Mouse (Mus musculus) midbrain, embryonic 15.5 days (tissue): Measurements from ENCODE around the gene Sprr2k. TPM values are rescaled to one million over a fixed set of nuclear protein-coding genes. Genes with fewer than 3 reads are reported as not detected.

ENCODE experiments used
- ATAC-seq: fragments of 200-750 bp; cut with Nextera tagmentation; replicated peaks from 2 replicates; pipeline ENCODE4 v1.8.0; 2017; ENCODE audit warnings: moderate TSS enrichment
- H3K27ac ChIP-seq: fragments of 300-500 bp; sonication (generic); 2 replicates; pipeline ENCODE4 v1.5.1; 2015; ENCODE audit warnings: mild to moderate bottlenecking, inconsistent platforms
- H3K27me3 ChIP-seq: fragments of 300-500 bp; sonication (generic); replicated peaks from 2 replicates; pipeline ENCODE4 v1.6.1; 2015; ENCODE audit warnings: inconsistent platforms
- H3K36me3 ChIP-seq: fragments of 300-500 bp; sonication (generic); replicated peaks from 2 replicates; pipeline ENCODE4 v1.6.1; 2015; ENCODE audit warnings: inconsistent platforms
- H3K4me1 ChIP-seq: fragments of 300-500 bp; sonication (generic); 2 replicates; pipeline ENCODE4 v1.6.1; 2015; ENCODE audit warnings: inconsistent platforms
- H3K4me2 ChIP-seq: fragments of 300-500 bp; sonication (generic); 2 replicates; pipeline ENCODE4 v1.6.1; 2015; ENCODE audit warnings: inconsistent platforms, mild to moderate bottlenecking, moderate library complexity
- H3K4me3 ChIP-seq: fragments of 300-500 bp; sonication (generic); 2 replicates; pipeline ENCODE4 v1.5.1; 2015; ENCODE audit warnings: mild to moderate bottlenecking, inconsistent platforms
- H3K9ac ChIP-seq: fragments of 300-500 bp; sonication (generic); 2 replicates; pipeline ENCODE4 v1.6.1; 2015; ENCODE audit warnings: mild to moderate bottlenecking, inconsistent platforms
- H3K9me3 ChIP-seq: fragments of 300-500 bp; sonication (generic); 2 replicates; pipeline ENCODE4 v1.6.1; 2016; ENCODE audit warnings: inconsistent platforms
- WGBS: fragments of 180-500 bp; shearing (Covaris S2); methylation state at CpG from one replicate; pipeline ENCODE4 v1.1.7; 2015; ENCODE audit warnings: mixed read lengths; 5-methylcytosine and 5-hydroxymethylcytosine counted together
- polyA plus RNA-seq: library from polyadenylated mRNA; unstranded; fragments of >200 nt; fragmentation: Nextera tagmentation; extraction: Ambion mirVana; gene quantifications from 2 replicates; pipeline ENCODE4 v1.2.1, GENCODE M21; 2015

Gene Sprr2k
- not detected in 2 replicates for polyA plus RNA-seq

- ATAC-seq: no peak
- no peaks in the 10 kb centered on the region for H3K36me3 ChIP-seq
- H3K4me3 ChIP-seq: no peak within 1 kb of the TSS
- no peak within 1 kb of the TSS for H3K27ac ChIP-seq
- no peak within 1 kb of the TSS for H3K9ac ChIP-seq
- H3K4me1 ChIP-seq: no peaks in the 10 kb centered on the region
- no peak within 1 kb of the TSS for H3K4me2 ChIP-seq
- no peaks in the 10 kb centered on the region for H3K9me3 ChIP-seq
- H3K27me3 ChIP-seq: no peaks in the 10 kb centered on the region
- WGBS: 95% methylated on average over 2 of the region's 2 CpGs
Observed at GRCm38 (mm10) chr3:92432282-92432681, at the start of gene Sprr2k. Gene Sprr2k (plus strand): TSS chr3:92432582.

GRCm38 (mm10) chr3:92385385-92385784, 47.0 kb upstream of the Sprr2k start, which contains the start of gene Sprr2h:
Gene Sprr2h (plus strand): TSS chr3:92385685.
- Histone ChIP-seq H3K9ac (no peak within 1 kb of the TSS), H3K9me3 (no peaks in the 10 kb centered on the region), H3K36me3 (no peaks in the 10 kb centered on the region), H3K27ac (no peak within 1 kb of the TSS), H3K4me2 (no peak within 1 kb of the TSS), H3K4me1 (no peaks in the 10 kb centered on the region), H3K27me3 (no peaks in the 10 kb centered on the region), H3K4me3 (no peak within 1 kb of the TSS)
- no peak for ATAC-seq
- 74% methylated on average over 1 of the region's 1 CpGs for WGBS

GRCm38 (mm10) chr3:92394301-92394700, 38.1 kb upstream of the Sprr2k start:
- no peak overlapping the region for H3K9ac ChIP-seq
- WGBS: 67% methylated on average over 1 of the region's 1 CpGs

GRCm38 (mm10) chr3:92407691-92408090, 24.7 kb upstream of the Sprr2k start, which contains the start of gene Sprr2i:
Gene Sprr2i (plus strand): TSS chr3:92407991.
- WGBS: 92% methylated on average over 2 of the region's 2 CpGs
- H3K27me3 ChIP-seq: no peaks in the 10 kb centered on the region
- ATAC-seq: no peak
- no peaks in the 10 kb centered on the region for H3K36me3 ChIP-seq
- H3K9ac ChIP-seq: no peak within 1 kb of the TSS
- H3K4me1 ChIP-seq: no peaks in the 10 kb centered on the region
- H3K4me2 ChIP-seq: no peak within 1 kb of the TSS
- H3K9me3 ChIP-seq: no peaks in the 10 kb centered on the region
- H3K4me3 ChIP-seq: no peak within 1 kb of the TSS
- no peak within 1 kb of the TSS for H3K27ac ChIP-seq

More at GRCm38 (mm10) chr3:92394301-92394700, 38.1 kb upstream of the Sprr2k start:
- no peaks in the 10 kb centered on the region for H3K36me3 ChIP-seq
- no peaks in the 10 kb centered on the region for H3K9me3 ChIP-seq
- no peaks in the 10 kb centered on the region for H3K4me1 ChIP-seq
- no peak overlapping the region for H3K4me2 ChIP-seq
- no peak overlapping the region for H3K27ac ChIP-seq
- H3K27me3 ChIP-seq: no peaks in the 10 kb centered on the region
- no peak overlapping the region for H3K4me3 ChIP-seq
- ATAC-seq: no peak

DNA sequence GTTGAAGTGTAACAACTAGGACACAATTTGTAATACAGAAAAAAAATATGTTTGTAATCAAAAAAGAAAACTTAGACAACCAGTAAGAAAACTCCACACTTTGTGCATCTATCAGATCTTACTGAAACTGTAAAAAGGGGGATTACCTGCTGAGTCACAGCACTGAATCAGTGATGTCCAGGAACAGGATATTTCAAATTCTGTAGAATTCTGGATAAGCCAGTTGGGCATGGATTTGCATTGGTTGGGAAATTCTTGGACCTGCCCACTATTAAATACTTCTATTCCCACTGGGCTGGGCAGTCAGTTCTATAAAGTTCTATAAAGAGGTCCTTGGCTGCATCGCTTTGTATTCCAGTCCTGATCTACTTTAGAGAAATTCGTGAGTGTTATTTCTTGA, 14.6 kb upstream of the Sprr2k start, which contains the start of gene Sprr2j-ps:
Gene Sprr2j-ps, plus strand, starts transcription at position 301 of the 400 bp plus-strand sequence.
- Histone ChIP-seq H3K4me1 (no peaks in the 10 kb centered on the region), H3K9ac (no peak within 1 kb of the TSS), H3K27ac (no peak within 1 kb of the TSS), H3K27me3 (no peaks in the 10 kb centered on the region), H3K9me3 (no peaks in the 10 kb centered on the region), H3K4me3 (no peak within 1 kb of the TSS), H3K36me3 (no peaks in the 10 kb centered on the region), H3K4me2 (no peak within 1 kb of the TSS)
- WGBS: 92% methylated on average over 2 of the region's 2 CpGs
- ATAC-seq: no peak

DNA sequence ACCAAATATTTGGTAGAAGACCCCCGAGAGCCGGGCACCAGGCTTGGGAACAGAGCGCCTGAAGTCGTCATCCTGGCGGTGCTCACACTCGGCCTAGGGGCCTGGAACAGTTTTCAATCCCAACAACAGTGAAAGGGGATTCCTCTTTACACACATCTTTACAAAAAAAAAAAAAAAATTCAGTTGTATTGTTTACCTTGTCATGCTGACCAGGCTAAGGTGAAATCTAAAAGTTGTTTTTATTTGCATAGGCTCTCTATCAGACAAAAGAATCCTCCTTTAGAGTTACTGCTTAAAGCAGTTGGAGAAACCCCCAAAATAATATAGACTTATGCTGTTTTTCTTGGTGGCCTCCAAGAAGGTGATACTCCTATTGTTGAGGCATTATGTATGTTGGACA, 3.1 kb upstream of the Sprr2k start, which contains the start of gene Gm9774:
Gene Gm9774, minus strand, starts transcription at position 101 of the 400 bp plus-strand sequence.
- WGBS: 93% methylated on average over 6 of the region's 6 CpGs
- no peak within 1 kb of the TSS for H3K4me2 ChIP-seq
- H3K27me3 ChIP-seq: no peaks in the 10 kb centered on the region
- H3K9ac ChIP-seq: no peak within 1 kb of the TSS
- ATAC-seq: no peak
- H3K36me3 ChIP-seq: no peaks in the 10 kb centered on the region
- H3K4me1 ChIP-seq: no peaks in the 10 kb centered on the region
- H3K27ac ChIP-seq: no peak within 1 kb of the TSS
- no peak within 1 kb of the TSS for H3K4me3 ChIP-seq
- no peaks in the 10 kb centered on the region for H3K9me3 ChIP-seq

DNA sequence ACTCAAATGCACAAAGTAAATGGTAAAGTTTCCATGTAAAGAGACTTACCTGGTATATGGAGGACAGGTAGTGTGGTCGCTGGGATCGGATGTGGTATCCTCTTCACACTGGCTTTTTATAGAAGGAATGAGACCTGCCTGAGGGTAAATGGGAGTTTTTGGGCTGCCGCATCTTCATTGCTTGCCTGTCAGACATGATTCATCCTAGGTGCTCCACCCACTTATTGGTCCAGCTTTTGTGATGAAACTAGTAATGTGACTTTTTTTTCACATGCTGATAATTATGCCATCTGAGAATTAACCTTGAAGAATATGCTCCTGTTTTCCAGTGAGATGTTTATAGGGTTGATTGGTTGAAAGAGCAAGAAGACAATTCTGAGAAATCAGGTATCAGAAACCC, 6.3 kb downstream of the Sprr2k start, which contains the start of gene Sprr1b:
Gene Sprr1b, minus strand, starts transcription at position 101 of the 400 bp plus-strand sequence.
- Histone ChIP-seq H3K9me3 (no peaks in the 10 kb centered on the region), H3K4me1 (no peaks in the 10 kb centered on the region), H3K27me3 (no peaks in the 10 kb centered on the region), H3K27ac (no peak within 1 kb of the TSS), H3K36me3 (no peaks in the 10 kb centered on the region), H3K4me2 (no peak within 1 kb of the TSS), H3K9ac (no peak within 1 kb of the TSS), H3K4me3 (no peak within 1 kb of the TSS)
- WGBS: 92% methylated on average over 3 of the region's 3 CpGs
- no peak for ATAC-seq

DNA sequence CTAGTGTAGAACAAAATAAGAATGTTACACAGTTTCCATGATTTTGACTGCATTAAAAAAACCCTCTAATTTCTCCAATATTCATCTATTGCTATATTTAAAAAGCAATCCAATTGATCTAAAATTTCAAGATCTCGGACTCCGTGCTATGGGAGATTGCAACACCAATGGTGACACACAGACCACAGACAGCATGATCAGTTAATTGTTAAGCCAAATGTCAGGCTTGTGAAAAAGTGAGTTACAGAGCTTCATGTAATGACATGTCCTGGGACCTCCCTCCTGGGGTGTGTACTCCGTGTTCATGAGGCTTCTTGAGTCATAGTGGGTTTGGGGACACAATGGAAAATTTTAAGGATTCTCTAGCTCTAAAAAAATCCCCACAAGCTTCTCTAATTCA, 7.8 kb downstream of the Sprr2k start:
- H3K27me3 ChIP-seq: no peaks in the 10 kb centered on the region
- no peak overlapping the region for H3K27ac ChIP-seq
- H3K9ac ChIP-seq: no peak overlapping the region
- H3K9me3 ChIP-seq: no peaks in the 10 kb centered on the region
- H3K36me3 ChIP-seq: no peaks in the 10 kb centered on the region
- H3K4me3 ChIP-seq: no peak overlapping the region
- WGBS: 86% methylated on average over 3 of the region's 3 CpGs
- ATAC-seq: no peak
- H3K4me2 ChIP-seq: no peak overlapping the region
- H3K4me1 ChIP-seq: no peaks in the 10 kb centered on the region

- Histone ChIP-seq H3K4me3 (no peak overlapping the region), H3K9me3 (no peaks in the 10 kb centered on the region), H3K9ac (no peak overlapping the region), H3K27me3 (no peaks in the 10 kb centered on the region), H3K4me1 (no peaks in the 10 kb centered on the region), H3K4me2 (no peak overlapping the region), H3K27ac (no peak overlapping the region), H3K36me3 (no peaks in the 10 kb centered on the region)
- WGBS: 91% methylated on average over 5 of the region's 5 CpGs
- no peak for ATAC-seq
Observed at GRCm38 (mm10) chr3:92455151-92455550, 22.8 kb downstream of the Sprr2k start.

DNA sequence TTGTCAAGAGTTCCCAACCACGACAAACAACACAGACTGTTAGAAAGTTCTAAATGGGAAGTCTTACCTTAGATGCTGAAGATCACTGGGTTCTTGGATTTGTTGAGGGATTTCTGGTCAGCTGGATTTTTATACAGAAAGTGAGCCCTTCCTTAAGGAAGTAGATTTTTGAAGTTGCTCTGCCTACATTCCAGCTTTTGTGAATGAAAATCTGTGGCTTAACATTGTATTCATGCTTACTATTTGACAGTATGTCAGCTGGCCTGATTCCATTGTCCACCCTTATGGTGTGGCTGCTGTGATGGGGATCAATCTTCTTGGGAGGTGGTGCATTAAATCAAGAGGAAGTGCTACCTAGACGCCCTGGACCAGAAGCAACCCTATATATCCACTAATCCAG, 26.2 kb downstream of the Sprr2k start, which contains the start of gene Sprr3:
Gene Sprr3, minus strand, starts transcription at position 101 of the 400 bp plus-strand sequence.
- no peak within 1 kb of the TSS for H3K4me2 ChIP-seq
- H3K4me1 ChIP-seq: no peaks in the 10 kb centered on the region
- H3K27ac ChIP-seq: no peak within 1 kb of the TSS
- H3K9me3 ChIP-seq: no peaks in the 10 kb centered on the region
- H3K36me3 ChIP-seq: no peaks in the 10 kb centered on the region
- H3K9ac ChIP-seq: no peak within 1 kb of the TSS
- H3K4me3 ChIP-seq: no peak within 1 kb of the TSS
- ATAC-seq: no peak
- WGBS: 72% methylated on average over 2 of the region's 2 CpGs
- H3K27me3 ChIP-seq: no peaks in the 10 kb centered on the region

GRCm38 (mm10) chr3:92466576-92466975, 34.2 kb downstream of the Sprr2k start:
- Histone ChIP-seq H3K4me2 (no peak overlapping the region), H3K4me1 (no peaks in the 10 kb centered on the region), H3K9me3 (no peaks in the 10 kb centered on the region), H3K27ac (no peak overlapping the region), H3K9ac (no peak overlapping the region), H3K4me3 (no peak overlapping the region), H3K27me3 (no peaks in the 10 kb centered on the region), H3K36me3 (no peaks in the 10 kb centered on the region)
- WGBS: 89% methylated on average over 1 of the region's 1 CpGs
- ATAC-seq: no peak

DNA sequence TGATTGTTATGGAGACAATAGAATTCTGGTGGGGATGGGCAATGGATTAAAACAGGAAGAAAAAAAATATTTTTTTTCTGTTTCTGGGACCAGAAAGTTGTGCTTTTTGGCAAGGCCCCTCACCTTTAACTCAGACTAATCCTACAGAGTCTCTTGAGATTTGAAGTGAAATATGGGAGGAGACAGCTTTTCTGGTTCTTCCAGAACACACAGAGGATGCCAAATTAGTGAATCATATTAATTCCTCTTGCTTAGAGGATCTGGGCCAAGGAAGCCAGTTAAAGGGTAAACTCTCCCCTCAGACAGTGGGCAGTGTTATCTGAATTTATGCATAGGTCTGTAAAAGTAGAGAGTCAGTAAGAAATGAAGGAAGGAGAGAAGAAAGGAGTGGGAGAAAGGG, 35.0 kb downstream of the Sprr2k start:
- H3K9ac ChIP-seq: no peak overlapping the region
- no peak for ATAC-seq

GRCm38 (mm10) chr3:92470111-92470510, 37.7 kb downstream of the Sprr2k start:
- Histone ChIP-seq H3K9me3 (no peaks in the 10 kb centered on the region), H3K27me3 (no peaks in the 10 kb centered on the region), H3K36me3 (no peaks in the 10 kb centered on the region), H3K27ac (no peak overlapping the region), H3K4me3 (no peak overlapping the region), H3K9ac (no peak overlapping the region), H3K4me1 (no peaks in the 10 kb centered on the region), H3K4me2 (no peak overlapping the region)
- WGBS: 93% methylated on average over 2 of the region's 2 CpGs
- ATAC-seq: no peak

More for the DNA sequence above, 35.0 kb downstream of the Sprr2k start:
- H3K36me3 ChIP-seq: no peaks in the 10 kb centered on the region
- H3K4me1 ChIP-seq: no peaks in the 10 kb centered on the region
- no peak overlapping the region for H3K4me2 ChIP-seq
- no peaks in the 10 kb centered on the region for H3K9me3 ChIP-seq
- H3K27ac ChIP-seq: no peak overlapping the region
- no peaks in the 10 kb centered on the region for H3K27me3 ChIP-seq
- H3K4me3 ChIP-seq: no peak overlapping the region
